Mouse (Mus musculus): ENCODE results near the gene Nkd1.

DNA sequence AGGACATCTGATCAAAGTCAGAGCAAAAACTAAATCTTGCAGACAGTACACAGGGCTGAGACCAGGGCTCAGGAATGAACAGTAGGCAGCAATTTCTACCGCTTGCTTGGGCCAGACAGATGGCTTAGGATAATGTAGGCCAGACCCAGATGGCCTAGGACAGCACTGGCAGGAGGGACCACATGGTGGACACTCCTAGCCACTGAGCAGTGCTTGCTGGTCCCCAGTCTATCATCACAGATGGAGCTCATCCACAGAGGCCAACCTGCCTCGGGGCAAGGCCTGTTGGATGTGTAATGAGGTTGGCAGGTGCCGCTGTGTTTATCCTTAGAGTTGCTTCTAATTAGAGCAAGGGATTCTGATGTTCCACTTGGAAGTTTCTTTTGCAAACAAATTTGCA lies 102.2 kb downstream of the Nkd1 start:
- TF ChIP-seq CTCF (IDR thresholded peaks at IDR 0.05; ENCODE audit: low read depth) (no peak), EP300 (optimal IDR thresholded peaks at IDR 0.05) (no peak)
